Mouse (Mus musculus): ENCODE measurements around the gene Tmod2. TPM values are rescaled to one million over a fixed set of nuclear protein-coding genes. Genes with fewer than 3 reads are reported as not detected.

Tmod2 gene
- polyA plus RNA-seq (2012; rRNA removed), result 17.0 and 17.8 TPM in 2 replicates

DNA sequence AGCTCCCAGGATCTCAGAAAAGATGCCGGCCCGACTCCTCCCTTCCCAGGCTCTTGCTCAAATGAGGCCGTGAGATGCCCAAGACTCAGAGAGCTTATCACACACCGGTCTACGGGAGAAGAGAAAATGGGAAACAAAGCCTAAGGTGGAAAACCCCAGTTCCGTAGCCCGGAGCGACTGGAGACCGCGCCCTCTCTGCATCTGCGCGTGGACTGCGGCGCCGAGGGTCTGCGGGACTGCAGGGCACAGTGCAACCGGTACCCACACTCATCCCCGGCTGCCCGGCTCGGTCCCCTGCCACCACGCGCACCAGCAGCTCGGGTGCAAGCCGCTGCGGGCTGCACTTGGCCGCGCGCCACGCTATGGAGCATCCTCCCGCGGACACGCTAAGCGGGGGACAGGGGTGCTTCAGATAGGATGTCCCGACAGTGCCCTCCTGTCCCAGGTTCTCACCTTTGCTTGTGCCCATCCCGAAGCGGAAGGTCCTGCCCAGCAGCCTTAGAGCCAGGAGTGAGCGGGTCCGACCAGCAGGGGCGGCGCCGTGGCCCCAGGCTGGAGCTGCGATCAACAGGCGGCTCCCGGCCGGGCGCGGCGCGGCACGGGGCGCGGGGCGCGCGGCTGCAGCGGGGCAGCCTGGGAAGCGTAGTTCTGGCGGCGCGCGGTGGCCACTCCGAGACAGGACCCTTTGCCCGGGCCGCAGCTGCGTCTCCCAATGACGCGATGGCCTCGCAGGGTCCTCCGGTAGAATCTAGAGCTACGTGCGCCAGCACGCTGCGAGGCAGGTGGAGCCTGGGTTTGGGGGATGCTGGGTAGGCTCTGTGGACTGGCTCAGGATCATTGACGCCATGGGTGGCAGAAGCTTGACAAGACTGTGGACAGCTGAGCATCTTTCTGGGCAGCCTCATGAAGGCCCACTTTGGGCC, at the start of gene Tmod2:
Tmod2 (minus strand) TSS at position 755 of the 923 bp plus-strand sequence.

GRCm38 (mm10) chr9:75625556-75626307, 14.6 kb upstream of the Tmod2 start, which contains the start of gene Lysmd2:
Lysmd2 (plus strand) TSS chr9:75625741.

DNA sequence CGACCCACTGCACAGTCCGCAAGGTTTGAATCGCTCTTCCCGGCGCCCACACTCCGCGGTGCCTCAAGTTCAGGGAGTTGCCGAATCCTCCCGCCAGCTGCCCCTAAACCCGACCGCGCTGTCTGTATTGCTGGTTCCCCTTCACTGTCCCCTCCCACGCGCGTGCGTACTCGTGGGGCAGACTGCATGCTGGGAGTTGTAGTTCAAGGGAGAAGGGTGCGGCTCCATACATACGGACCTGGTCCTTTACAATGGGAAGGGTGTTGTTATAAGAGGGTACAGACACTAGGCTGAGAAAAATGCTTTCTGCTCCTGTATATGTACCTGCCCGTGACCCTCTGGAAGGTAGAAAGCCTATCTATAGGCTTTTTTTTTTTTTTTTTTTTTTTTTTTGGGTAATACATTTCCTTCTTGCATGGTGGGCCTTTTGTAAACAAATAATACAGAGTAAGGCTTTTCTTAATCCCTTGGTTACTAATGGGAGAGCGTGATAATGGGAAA, 51.6 kb downstream of the Tmod2 start, which contains the start of gene Tmod3:
Tmod3 (minus strand) TSS at position 146 of the 501 bp plus-strand sequence.

Other genes starting within 250 kb of the Tmod2 start
- 88.4 and 102 TPM in 2 replicates for gene Mapk6, start 201.3 kb downstream of the Tmod2 start, polyA plus RNA-seq (2012; rRNA removed)
- 30.6 and 48.6 TPM in 2 replicates for gene Leo1, start 169.8 kb downstream of the Tmod2 start, polyA plus RNA-seq (2012; rRNA removed)
- 55.4 and 71.0 TPM in 2 replicates for gene Tmod3, start 51.7 kb downstream of the Tmod2 start, polyA plus RNA-seq (2012; rRNA removed)
- gene Lysmd2, start 14.4 kb upstream of the Tmod2 start, polyA plus RNA-seq (2012; rRNA removed), result 11.2 and 13.5 TPM in 2 replicates
- gene Scg3, start 72.7 kb upstream of the Tmod2 start, polyA plus RNA-seq (2012; rRNA removed), result 30.8 and 47.9 TPM in 2 replicates
- gene Bmp5, start 164.0 kb upstream of the Tmod2 start, polyA plus RNA-seq (2012; rRNA removed), result 3.1 and 7.5 TPM in 2 replicates